Mouse (Mus musculus) MEL (cell line): Measurements from ENCODE around the gene Pgap3. TPM values are rescaled to one million over a fixed set of nuclear protein-coding genes. Genes with fewer than 3 reads are reported as not detected.

ENCODE experiments used
- DNase-seq: peaks from one replicate; pipeline ENCODE4 v3.0.0; 2011; ENCODE audit warnings: low read depth, low spot score
- H3K27ac ChIP-seq: 2 replicates; pipeline ENCODE4 v1.5.1; 2012; ENCODE audit warnings: low read depth, mild to moderate bottlenecking, control low read depth, low read length, moderate library complexity; ENCODE audit not compliant: control insufficient read depth
- H3K27me3 ChIP-seq, 2 experiments: fragments of 150-350 bp in 1 of 2; sonication (generic) in 1 of 2; 2 replicates each; pipeline ENCODE4 v1.6.1; 2012; ENCODE audit warnings: low read length in 2 of 2, mild to moderate bottlenecking in 2 of 2, improper control_type of control experiment in 1 of 2, moderate library complexity in 1 of 2; ENCODE audit not compliant: insufficient read depth in 2 of 2, control insufficient read depth in 1 of 2
- H3K36me3 ChIP-seq, 2 experiments: 2 replicates each; pipeline ENCODE4 v1.6.1; 2012 to 2014; ENCODE audit warnings: low read length in 2 of 2, improper control_type of control experiment in 1 of 2, inconsistent platforms in 1 of 2, mild to moderate bottlenecking in 1 of 2; ENCODE audit not compliant: insufficient read depth in 2 of 2, control insufficient read depth in 1 of 2
- H3K4me1 ChIP-seq, 2 experiments: fragments of 150-350 bp in 1 of 2; sonication (generic) in 1 of 2; 2 replicates each; pipeline ENCODE4 v1.6.1; 2012; ENCODE audit warnings: low read length in 2 of 2, improper control_type of control experiment in 1 of 2, mild to moderate bottlenecking in 1 of 2; ENCODE audit not compliant: insufficient read depth in 2 of 2, control insufficient read depth in 1 of 2
- H3K4me3 ChIP-seq, 2 experiments: fragments of 150-350 bp in 1 of 2; sonication (generic) in 1 of 2; 2 replicates each; pipeline ENCODE4 v1.5.1; 2012; ENCODE audit warnings: low read depth in 2 of 2, low read length in 2 of 2, mild to moderate bottlenecking in 2 of 2, moderate library complexity in 2 of 2, control low read depth in 1 of 2, improper control_type of control experiment in 1 of 2; ENCODE audit not compliant: control insufficient read depth in 1 of 2, insufficient read depth in 1 of 2
- H3K79me2 ChIP-seq: 2 replicates; pipeline ENCODE4 v1.6.1; 2012; ENCODE audit warnings: mild to moderate bottlenecking, low read length, moderate library complexity; ENCODE audit not compliant: control insufficient read depth, poor library complexity, insufficient read depth
- H3K9ac ChIP-seq: 2 replicates; pipeline ENCODE4 v1.6.1; 2012; ENCODE audit warnings: low read depth, mild to moderate bottlenecking, control low read depth, low read length, moderate library complexity; ENCODE audit not compliant: control insufficient read depth, poor library complexity, severe bottlenecking
- H3K9me3 ChIP-seq: fragments of 150-350 bp; sonication (generic); replicated peaks from 2 replicates; pipeline ENCODE4 v1.6.1; 2012; ENCODE audit warnings: mild to moderate bottlenecking, low read length, improper control_type of control experiment, moderate library complexity; ENCODE audit not compliant: insufficient read depth
- CHD1 ChIP-seq: IDR thresholded peaks from 2 replicates; pipeline ENCODE4 v1.6.1; 2012; ENCODE audit warnings: low read depth, mild to moderate bottlenecking, inconsistent platforms, low read length, improper control_type of control experiment
- CHD2 ChIP-seq: IDR thresholded peaks from 2 replicates; pipeline ENCODE4 v1.6.1; 2011; ENCODE audit warnings: low read length, improper control_type of control experiment
- CTCF ChIP-seq, 3 experiments: IDR thresholded peaks in 2 of 3; conservative IDR thresholded peaks in 1 of 3; 2 replicates each; pipeline ENCODE4 v1.5.1; 2011 to 2012; ENCODE audit warnings: low read length in 3 of 3, low read depth in 2 of 3, mild to moderate bottlenecking in 2 of 3, improper control_type of control experiment in 1 of 3, inconsistent platforms in 1 of 3, mixed read lengths in 1 of 3, moderate library complexity in 1 of 3; ENCODE audit not compliant: control insufficient read depth in 1 of 3, insufficient read depth in 1 of 3, poor library complexity in 1 of 3, severe bottlenecking in 1 of 3
- E2F4 ChIP-seq: IDR thresholded peaks from 2 replicates; pipeline ENCODE4 v1.6.1; 2011; ENCODE audit warnings: low read depth, low read length, improper control_type of control experiment, borderline replicate concordance
- ELF1 ChIP-seq: IDR thresholded peaks from 2 replicates; pipeline ENCODE4 v1.6.1; 2014; ENCODE audit warnings: low read depth, mild to moderate bottlenecking, inconsistent platforms, low read length, improper control_type of control experiment, moderate library complexity
- EP300 ChIP-seq, 2 experiments: IDR thresholded peaks; 2 replicates each; pipeline ENCODE4 v1.6.1; 2011; ENCODE audit warnings: improper control_type of control experiment in 2 of 2, low read length in 2 of 2, low read depth in 1 of 2, mild to moderate bottlenecking in 1 of 2
- HCFC1 ChIP-seq: IDR thresholded peaks from 2 replicates; pipeline ENCODE4 v1.6.1; 2012; ENCODE audit warnings: low read depth, mild to moderate bottlenecking, inconsistent platforms, low read length, improper control_type of control experiment, moderate library complexity
- MAX ChIP-seq: IDR thresholded peaks from 2 replicates; pipeline ENCODE4 v1.6.1; 2011; ENCODE audit warnings: low read length, improper control_type of control experiment
- MAZ ChIP-seq: IDR thresholded peaks from 2 replicates; pipeline ENCODE4 v1.6.1; 2012; ENCODE audit warnings: low read depth, mild to moderate bottlenecking, inconsistent platforms, low read length, improper control_type of control experiment
- NELFE ChIP-seq: IDR thresholded peaks from 2 replicates; pipeline ENCODE4 v1.6.1; 2011; ENCODE audit warnings: low read depth, low read length, improper control_type of control experiment
- NRF1 ChIP-seq: IDR thresholded peaks from 2 replicates; pipeline ENCODE4 v1.6.1; 2014; ENCODE audit warnings: low read depth, mild to moderate bottlenecking, inconsistent platforms, low read length, improper control_type of control experiment, moderate library complexity; ENCODE audit not compliant: poor library complexity, insufficient read depth, severe bottlenecking
- RCOR1 ChIP-seq: IDR thresholded peaks from 2 replicates; pipeline ENCODE4 v1.6.1; 2012; ENCODE audit warnings: low read depth, mild to moderate bottlenecking, inconsistent platforms, low read length, improper control_type of control experiment
- SIN3A ChIP-seq: IDR thresholded peaks from 2 replicates; pipeline ENCODE4 v1.6.1; 2012; ENCODE audit warnings: low read length, improper control_type of control experiment, inconsistent platforms
- SMC3 ChIP-seq: IDR thresholded peaks from 2 replicates; pipeline ENCODE4 v1.6.1; 2011; ENCODE audit warnings: low read depth, low read length, improper control_type of control experiment
- TBP ChIP-seq: IDR thresholded peaks from 2 replicates; pipeline ENCODE4 v1.8.0; 2011; ENCODE audit warnings: low read depth, low read length, improper control_type of control experiment
- UBTF ChIP-seq: IDR thresholded peaks from 2 replicates; pipeline ENCODE4 v1.6.1; 2012; ENCODE audit warnings: low read depth, mild to moderate bottlenecking, inconsistent platforms, low read length, improper control_type of control experiment, moderate library complexity, borderline replicate concordance; ENCODE audit not compliant: insufficient read depth
- USF1 ChIP-seq: IDR thresholded peaks from 2 replicates; pipeline ENCODE4 v1.6.1; 2014; ENCODE audit warnings: low read depth, mild to moderate bottlenecking, inconsistent platforms, low read length, improper control_type of control experiment, moderate library complexity
- USF2 ChIP-seq, 2 experiments: IDR thresholded peaks; 2 replicates each; pipeline ENCODE4 v1.6.1; 2011 to 2012; ENCODE audit warnings: improper control_type of control experiment in 2 of 2, low read length in 2 of 2, borderline replicate concordance in 1 of 2, inconsistent platforms in 1 of 2, low read depth in 1 of 2, mild to moderate bottlenecking in 1 of 2; ENCODE audit not compliant: insufficient read depth in 1 of 2
- ZKSCAN1 ChIP-seq: IDR thresholded peaks from 2 replicates; pipeline ENCODE4 v1.6.1; 2012; ENCODE audit warnings: low read depth, mild to moderate bottlenecking, inconsistent platforms, low read length, improper control_type of control experiment, moderate library complexity
- ZMIZ1 ChIP-seq: IDR thresholded peaks from 2 replicates; pipeline ENCODE4 v1.6.1; 2012; ENCODE audit warnings: low read depth, mild to moderate bottlenecking, inconsistent platforms, low read length, improper control_type of control experiment, moderate library complexity
- ZNF384 ChIP-seq: IDR thresholded peaks from 2 replicates; pipeline ENCODE4 v1.6.1; 2012; ENCODE audit warnings: low read depth, mild to moderate bottlenecking, inconsistent platforms, low read length, improper control_type of control experiment
- polyA plus RNA-seq, 2 experiments: library from polyadenylated mRNA; stranded (reverse) in 1 of 2; unstranded in 1 of 2; fragments of >175 nt in 1 of 2; fragments of >200 nt in 1 of 2; gene quantifications; 2 replicates each; pipeline versions ENCODE4 v1.2.1 to v1.2.4; 2012; ENCODE audit warnings: low replicate concordance in 2 of 2, low read depth in 1 of 2; ENCODE audit not compliant: insufficient read length in 2 of 2, insufficient read depth in 1 of 2, missing spikeins in 1 of 2
- total RNA-seq: library from RNA; depleted of rRNA; stranded (reverse); fragments of 300-350 nt; gene quantifications from 2 replicates; pipeline ENCODE4 v1.2.3, GENCODE M21; 2012

Gene Pgap3
- total and polyA plus RNA-seq, 3 experiments, result 7.4 to 8.4 TPM; not detected in 1

GRCm38 (mm10) chr11:98387056-98387577 is 13.2 kb downstream of the Pgap3 start:
- no peaks in the 10 kb centered on the region for H3K79me2 ChIP-seq
- H3K27me3 ChIP-seq, result no peaks in the 10 kb centered on the region
- TF ChIP-seq USF1 (no peak), ZNF384 (no peak), CTCF (IDR thresholded peaks at IDR 0.05 in 2 of 3, conservative IDR thresholded peaks at IDR 0.05 in 1 of 3; ENCODE audit: control insufficient read depth in 1 of 3, insufficient read depth in 1 of 3, low read depth in 2 of 3, low read length in 3 of 3, poor library complexity in 1 of 3, severe bottlenecking in 1 of 3) (no peak), NRF1 (no peak), EP300 (IDR thresholded peaks at IDR 0.05; ENCODE audit: low read depth in 1 of 2, low read length in 2 of 2) (no peak), ZKSCAN1 (no peak), NELFE (no peak), CHD1 (no peak), ZMIZ1 (no peak), CHD2 (no peak), USF2 (IDR thresholded peaks at IDR 0.05; ENCODE audit: borderline replicate concordance in 1 of 2, insufficient read depth in 1 of 2, low read depth in 1 of 2, low read length in 2 of 2) (no peak), MAX (no peak), SIN3A (no peak), MAZ (no peak), ELF1 (no peak), HCFC1 (no peak), RCOR1 (no peak), E2F4 (no peak), TBP (no peak), UBTF (no peak)
- H3K27ac ChIP-seq, result no peak overlapping the region
- H3K36me3 ChIP-seq, result no peaks in the 10 kb centered on the region; a peak in 1 of 4 replicates
- H3K4me3 ChIP-seq, result no peak overlapping the region
- H3K9me3 ChIP-seq, result no peaks in the 10 kb centered on the region
- H3K4me1 ChIP-seq, result peaks cover 0 to 14% of the 10 kb centered on the region in 2 experiments; a peak in 2 of 4 replicates
- no peak for DNase-seq
- no peak overlapping the region for H3K9ac ChIP-seq

DNA sequence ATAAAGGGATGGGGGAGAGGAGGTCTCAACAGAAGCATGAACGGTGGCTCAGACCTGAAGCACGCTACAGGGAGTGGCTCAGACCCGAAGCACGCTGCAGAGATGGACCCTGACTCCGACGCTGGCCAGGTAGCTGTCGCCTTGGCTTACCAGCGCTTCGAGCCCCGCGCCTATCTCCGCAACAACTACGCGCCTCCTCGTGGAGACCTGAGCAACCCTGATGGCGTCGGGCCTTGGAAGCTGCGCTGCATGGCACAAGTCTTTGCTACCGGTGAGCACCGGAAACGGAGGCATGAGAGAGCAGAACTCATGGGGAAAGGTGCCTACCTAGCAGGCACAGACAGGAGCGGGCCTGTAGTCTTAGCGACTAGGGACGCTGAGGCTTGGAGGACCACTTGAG is 13.7 kb downstream of the Pgap3 start:
- no peak for DNase-seq
- Histone ChIP-seq H3K9me3 (no peaks in the 10 kb centered on the region), H3K9ac (no peak overlapping the region), H3K27me3 (no peaks in the 10 kb centered on the region), H3K36me3 (no peaks in the 10 kb centered on the region), H3K79me2 (no peaks in the 10 kb centered on the region), H3K27ac (no peak overlapping the region), H3K4me3 (no peak overlapping the region), H3K4me1 (peaks cover 0 to 8% of the 10 kb centered on the region in 2 experiments; a peak in 2 of 4 replicates)
- TF ChIP-seq SMC3, result no peak
- no peak for TF ChIP-seq ZMIZ1
- no peak for TF ChIP-seq RCOR1
- no peak for TF ChIP-seq NRF1
- TF ChIP-seq ELF1, result no peak
